Comparison of ENCODE assay signal across 8 mouse cellular contexts in the genomic region with DNA sequence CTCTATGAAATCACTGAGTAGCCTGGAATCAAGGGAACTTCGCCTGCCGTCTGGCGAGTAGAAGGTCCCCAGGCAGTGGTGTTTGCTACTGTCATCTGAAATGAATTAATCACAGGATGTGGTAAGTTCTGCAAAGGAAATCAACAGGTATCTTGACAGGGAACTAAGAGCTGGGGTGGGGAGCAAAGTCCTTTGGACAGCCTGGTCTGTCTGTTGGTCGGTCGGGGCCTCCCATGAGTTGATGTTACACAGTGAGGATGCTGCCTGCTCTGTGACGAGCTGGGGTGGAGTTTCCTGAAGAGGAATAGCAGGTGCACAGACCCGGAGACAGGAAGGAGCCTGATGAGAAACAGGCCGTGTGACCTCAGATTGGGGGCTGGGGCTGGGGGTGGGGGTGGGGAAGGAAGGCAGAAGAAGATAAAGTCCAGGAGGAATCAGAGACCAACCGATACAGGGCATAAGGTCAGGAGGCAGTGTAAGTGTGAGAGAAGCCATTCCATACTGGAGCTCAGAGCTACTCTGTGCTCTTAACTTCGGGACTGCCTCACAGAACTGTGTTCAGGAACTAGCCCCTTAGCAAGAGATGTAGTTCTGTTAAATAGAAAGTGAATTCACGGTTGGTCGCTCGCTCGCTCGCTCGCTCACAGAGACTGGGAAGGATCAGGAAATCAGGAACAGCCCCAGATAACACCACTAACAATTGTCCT.
A peak's percentile ranks its signal among the peaks of the same experiment; 100 is the strongest.
DNase-seq lines count a peak whose midpoint lies in the region; ATAC-seq and TF ChIP-seq lines count a peak whose summit lies in the region.

No protein-coding gene starts in this region.

- WGBS in liver, postnatal 0 days (ENCODE audit: insufficient replicate concordance) = 15% methylated on average over 16 of the region's 16 CpGs
- WGBS in stomach, embryonic 14.5 days = 33% methylated on average over 16 of the region's 16 CpGs

- no peaks in the 10 kb centered on the region for H3K27me3 ChIP-seq in liver, postnatal 0 days (ENCODE audit: insufficient read depth, low read length)
- H3K27me3 ChIP-seq in stomach, embryonic 14.5 days (ENCODE audit: control insufficient read depth, insufficient read depth, low read length) = no peaks in the 10 kb centered on the region

- no peaks in the 10 kb centered on the region for H3K9me3 ChIP-seq in liver, postnatal 0 days (ENCODE audit: low read length)
- no peaks in the 10 kb centered on the region for H3K9me3 ChIP-seq in stomach, embryonic 14.5 days (ENCODE audit: control insufficient read depth, low read depth, low read length)

- TF ChIP-seq CTCF in liver, postnatal 0 days (IDR thresholded peaks at IDR 0.05; ENCODE audit: low read depth) = no peak

- peaks cover 14% of the 10 kb centered on the region for H3K4me1 ChIP-seq in liver, postnatal 0 days (ENCODE audit: insufficient read depth)
- peaks cover 26% of the 10 kb centered on the region for H3K4me1 ChIP-seq in stomach, embryonic 14.5 days (ENCODE audit: control insufficient read depth, insufficient read depth, low read length)

- H3K4me3 ChIP-seq in liver, postnatal 0 days (ENCODE audit: low read depth, low read length) = no peak overlapping the region
- H3K4me3 ChIP-seq in stomach, embryonic 14.5 days (ENCODE audit: low read depth, low read length) = no peak overlapping the region

- peak overlapping the region; percentile 49 for H3K4me2 ChIP-seq in liver, postnatal 0 days (ENCODE audit: low read depth, low read length)
- no peak overlapping the region for H3K4me2 ChIP-seq in stomach, embryonic 14.5 days (replicated peaks; ENCODE audit: low read depth, low read length)

- no peaks in the 10 kb centered on the region for H3K36me3 ChIP-seq in liver, postnatal 0 days (replicated peaks; ENCODE audit: insufficient read depth, low read length)
- no peaks in the 10 kb centered on the region for H3K36me3 ChIP-seq in stomach, embryonic 14.5 days (ENCODE audit: control insufficient read depth, insufficient read depth, low read length)

- peak overlapping the region; percentile 16; the same call in 1 of the 2 replicates for H3K9ac ChIP-seq in liver, postnatal 0 days (replicated peaks)
- no peak overlapping the region for H3K9ac ChIP-seq in stomach, embryonic 14.5 days (replicated peaks; ENCODE audit: low read depth, low read length)

- TF ChIP-seq EP300 in liver, postnatal 0 days (IDR thresholded peaks at IDR 0.05; ENCODE audit: low read depth) = no peak

- H3K27ac ChIP-seq in liver, postnatal 0 days (ENCODE audit: low read depth) = peak overlapping the region; percentile 82
- H3K27ac ChIP-seq in stomach, embryonic 14.5 days (ENCODE audit: low read length) = peak overlapping the region; percentile 81; the same call in 1 of the 2 replicates

- peak; percentile 14 for DNase-seq in 416B (ENCODE audit: low read depth)
- DNase-seq in embryo, embryonic 10 days (ENCODE audit: low spot score) = peak; percentile 33
- DNase-seq in liver, postnatal 0 days = peak; percentile 29
- DNase-seq in cerebellum, postnatal 4 days (ENCODE audit: low spot score in 2 of 2) = no peak
- no peak for DNase-seq in layer of hippocampus, adult 9-11 months
- no peak for DNase-seq in left cerebral cortex, postnatal 36 days (ENCODE audit: low spot score in 2 of 2)

- intact Hi-C loops in left cerebral cortex, postnatal 36 days (cut with DNase I) = loop anchor here (2.0 kb wide), 1 partner anchor 39 kb away; no protein-coding TSS in a partner anchor

- peak; percentile 81 to 89 for ATAC-seq in hematopoietic stem cell, adult 5-6 weeks (replicated peaks in 1 of 2; ENCODE audit: insufficient read depth in 1 of 2, low FRiP score in 2 of 2, low TSS enrichment in 1 of 2, low read depth in 1 of 2, poor library complexity in 2 of 2, severe bottlenecking in 2 of 2)
- peak; percentile 56 for ATAC-seq in liver, postnatal 0 days
- 0 out of 2 replicates have a peak, but pooled peaks have one; percentile 69 for ATAC-seq in stomach, embryonic 14.5 days (ENCODE audit: insufficient number of reproducible peaks, insufficient read depth, low FRiP score, low read depth)

Comparison
In these comparisons a context has a peak if more than half of its experiments do, and no peak if none do; other contexts are left out.
1. DNase-seq: peak in 416B (single experiment), embryo, embryonic 10 days (single experiment) and liver, postnatal 0 days (single experiment); none in cerebellum, postnatal 4 days (0 of 2), layer of hippocampus, adult 9-11 months (single experiment) and left cerebral cortex, postnatal 36 days (0 of 2).
2. Peak in every context shown above with its lines, with median percentiles within 50 percentile points of each other: ATAC-seq.